32 mouse cellular contexts compared by ENCODE assay signal in the genomic region with DNA sequence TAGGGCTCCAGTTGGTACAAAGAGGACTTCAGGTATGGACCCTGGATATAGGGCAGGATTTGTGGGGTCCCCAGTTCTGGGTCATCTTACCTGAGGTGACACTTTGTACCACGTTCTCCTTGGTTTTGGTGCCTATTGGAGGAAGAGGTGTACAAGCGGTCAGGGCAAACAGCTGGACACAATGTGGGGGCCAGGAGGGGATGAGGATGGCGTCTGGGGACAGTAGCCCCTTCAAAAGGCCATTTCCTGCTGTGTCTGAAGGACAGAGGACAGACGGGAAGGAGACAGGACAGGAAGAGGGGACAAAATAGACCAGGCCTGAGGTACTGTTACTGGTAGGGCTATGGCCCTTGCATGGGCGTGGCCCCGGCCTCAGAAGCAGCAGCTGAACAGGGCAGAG. TPM values are rescaled to one million over a fixed set of nuclear protein-coding genes. Genes with fewer than 3 reads are reported as not detected.
A peak's percentile ranks its signal among the peaks of the same experiment; 100 is the strongest.
DNase-seq lines count a peak whose midpoint lies in the region; ATAC-seq and TF ChIP-seq lines count a peak whose summit lies in the region.
"Had no signal": no experiment of that assay in that cellular context is flagged by ENCODE, and none has a peak within 500 bp of the region (broad histone marks: within the 10 kb centered on the region; RNA-seq: fewer than 3 reads in every experiment).

No protein-coding gene starts in this region.

- no peak for ATAC-seq in kidney, embryonic 14.5 days (ENCODE audit: low FRiP score, low TSS enrichment)
- no peak for ATAC-seq in hindbrain, embryonic 11.5 days (ENCODE audit: low FRiP score)
- no peak for ATAC-seq in hindbrain, embryonic 15.5 days (ENCODE audit: low FRiP score, low read depth)
- no peak for ATAC-seq in neural tube, embryonic 15.5 days (ENCODE audit: low FRiP score)
- ATAC-seq in forebrain, postnatal 0 days: no peak

- WGBS in kidney, adult 2 months: 93% methylated on average over 6 of the region's 6 CpGs
- 84% methylated on average over 6 of the region's 6 CpGs for WGBS in kidney, embryonic 14.5 days
- 79% methylated on average over 6 of the region's 6 CpGs for WGBS in hindbrain, embryonic 11.5 days
- 86% methylated on average over 6 of the region's 6 CpGs for WGBS in hindbrain, embryonic 15.5 days
- 88% methylated on average over 6 of the region's 6 CpGs for WGBS in neural tube, embryonic 15.5 days
- 86% methylated on average over 6 of the region's 6 CpGs for WGBS in forebrain, postnatal 0 days
- WGBS in forebrain, embryonic 10.5 days: 76% methylated on average over 6 of the region's 6 CpGs

- no peak for DNase-seq in kidney, adult 2 months
- no peak for DNase-seq in hindbrain, embryonic 11.5 days (ENCODE audit: low spot score)
- no peak for DNase-seq in forebrain, postnatal 0 days
- no peak for DNase-seq in forebrain, embryonic 10.5 days (ENCODE audit: extremely low spot score, low spot score)
- DNase-seq: adrenal gland, postnatal 14 days; cerebellum, adult 9-10 months; heart, postnatal 14 days; kidney, adult 11 months; layer of hippocampus, adult 9-11 months; liver; lung, postnatal 36 days; midbrain, embryonic 14.5 days; right cerebral cortex, adult 18-20 months; thymus, adult 18-20 months; thymus, postnatal 36 days had no signal

- H3K4me3 ChIP-seq in kidney, adult 2 months (ENCODE audit: insufficient read depth, low read depth, low read length): 0 out of 2 replicates have a peak overlapping the region, but pooled peaks have one; percentile 30
- no peak overlapping the region for H3K4me3 ChIP-seq in kidney, embryonic 14.5 days (ENCODE audit: low read length)
- peak overlapping the region; percentile 1; the same call in 1 of the 2 replicates for H3K4me3 ChIP-seq in hindbrain, embryonic 11.5 days (ENCODE audit: low read depth, low read length)
- H3K4me3 ChIP-seq in hindbrain, embryonic 15.5 days: peak overlapping the region; percentile 1; the same call in 1 of the 2 replicates
- no peak overlapping the region; the same call in 1 of the 2 replicates for H3K4me3 ChIP-seq in neural tube, embryonic 15.5 days (replicated peaks)
- no peak overlapping the region for H3K4me3 ChIP-seq in forebrain, postnatal 0 days (ENCODE audit: low read depth, low read length)
- no peak overlapping the region for H3K4me3 ChIP-seq in forebrain, embryonic 10.5 days
- H3K4me3 ChIP-seq: heart, embryonic 13.5 days; limb, embryonic 10.5 days; liver, embryonic 15.5 days; lung, embryonic 15.5 days; megakaryocyte, embryonic 14.5 days had no signal

- no peak overlapping the region for H3K9ac ChIP-seq in kidney, embryonic 14.5 days (ENCODE audit: low read depth, low read length)
- no peak overlapping the region for H3K9ac ChIP-seq in hindbrain, embryonic 11.5 days (ENCODE audit: low read depth, low read length)
- H3K9ac ChIP-seq in hindbrain, embryonic 15.5 days: no peak overlapping the region
- H3K9ac ChIP-seq in neural tube, embryonic 15.5 days (replicated peaks): no peak overlapping the region
- no peak overlapping the region for H3K9ac ChIP-seq in forebrain, postnatal 0 days
- H3K9ac ChIP-seq: heart, embryonic 13.5 days; liver, embryonic 15.5 days; lung, embryonic 15.5 days had no signal

- H3K27me3 ChIP-seq in kidney, adult 2 months (replicated peaks; ENCODE audit: control insufficient read depth, insufficient read depth, low read length): no peaks in the 10 kb centered on the region
- H3K27me3 ChIP-seq in kidney, embryonic 14.5 days (ENCODE audit: control insufficient read depth, insufficient read depth, low read length): no peaks in the 10 kb centered on the region
- H3K27me3 ChIP-seq in hindbrain, embryonic 11.5 days (ENCODE audit: control insufficient read depth, insufficient read depth, low read length): no peaks in the 10 kb centered on the region
- H3K27me3 ChIP-seq in hindbrain, embryonic 15.5 days: no peaks in the 10 kb centered on the region
- H3K27me3 ChIP-seq in neural tube, embryonic 15.5 days (replicated peaks): no peaks in the 10 kb centered on the region
- H3K27me3 ChIP-seq in forebrain, postnatal 0 days (ENCODE audit: insufficient read depth, low read length): no peaks in the 10 kb centered on the region
- no peaks in the 10 kb centered on the region for H3K27me3 ChIP-seq in forebrain, embryonic 10.5 days (ENCODE audit: poor library complexity, severe bottlenecking)
- H3K27me3 ChIP-seq: heart, embryonic 13.5 days; liver, embryonic 15.5 days; lung, embryonic 15.5 days had no signal

- H3K4me1 ChIP-seq in kidney, adult 2 months (ENCODE audit: control insufficient read depth, insufficient read depth, low read length): no peaks in the 10 kb centered on the region
- peaks cover 13% of the 10 kb centered on the region for H3K4me1 ChIP-seq in kidney, embryonic 14.5 days (ENCODE audit: control insufficient read depth, insufficient read depth, low read length)
- 0 out of 2 replicates have a peak, but pooled peaks cover 3% of the 10 kb centered on the region for H3K4me1 ChIP-seq in hindbrain, embryonic 11.5 days (replicated peaks; ENCODE audit: control insufficient read depth, insufficient read depth, low read length)
- H3K4me1 ChIP-seq in hindbrain, embryonic 15.5 days (replicated peaks): peaks cover 15% of the 10 kb centered on the region
- peaks cover 16% of the 10 kb centered on the region for H3K4me1 ChIP-seq in neural tube, embryonic 15.5 days
- H3K4me1 ChIP-seq in forebrain, postnatal 0 days (ENCODE audit: insufficient read depth): no peaks in the 10 kb centered on the region
- peaks cover 16% of the 10 kb centered on the region for H3K4me1 ChIP-seq in forebrain, embryonic 10.5 days
- H3K4me1 ChIP-seq: liver, embryonic 15.5 days; megakaryocyte, embryonic 14.5 days had no signal

- H3K4me2 ChIP-seq in kidney, embryonic 14.5 days (replicated peaks; ENCODE audit: low read depth, low read length): no peak overlapping the region
- H3K4me2 ChIP-seq in hindbrain, embryonic 11.5 days (replicated peaks; ENCODE audit: low read depth, low read length): peak overlapping the region; percentile 21; the same call in 1 of the 2 replicates
- peak overlapping the region; percentile 33 for H3K4me2 ChIP-seq in hindbrain, embryonic 15.5 days
- peak overlapping the region; percentile 25 for H3K4me2 ChIP-seq in neural tube, embryonic 15.5 days
- no peak overlapping the region for H3K4me2 ChIP-seq in forebrain, postnatal 0 days (ENCODE audit: low read depth)
- H3K4me2 ChIP-seq: heart, embryonic 13.5 days; liver, embryonic 15.5 days had no signal

- H3K36me3 ChIP-seq in kidney, adult 2 months (ENCODE audit: control insufficient read depth, insufficient read depth, low read length): no peaks in the 10 kb centered on the region
- H3K36me3 ChIP-seq in kidney, embryonic 14.5 days (ENCODE audit: control insufficient read depth, insufficient read depth, low read length): no peaks in the 10 kb centered on the region
- H3K36me3 ChIP-seq in hindbrain, embryonic 11.5 days (ENCODE audit: control insufficient read depth, insufficient read depth, low read length): no peaks in the 10 kb centered on the region
- H3K36me3 ChIP-seq in hindbrain, embryonic 15.5 days: no peaks in the 10 kb centered on the region
- no peaks in the 10 kb centered on the region for H3K36me3 ChIP-seq in neural tube, embryonic 15.5 days
- H3K36me3 ChIP-seq in forebrain, postnatal 0 days (ENCODE audit: insufficient read depth): no peaks in the 10 kb centered on the region
- no peaks in the 10 kb centered on the region for H3K36me3 ChIP-seq in forebrain, embryonic 10.5 days (replicated peaks)
- H3K36me3 ChIP-seq: heart, embryonic 13.5 days; limb, embryonic 10.5 days; liver, embryonic 15.5 days; lung, embryonic 15.5 days had no signal

- no peak for TF ChIP-seq POLR2A in kidney, adult 2 months (IDR thresholded peaks at IDR 0.05; ENCODE audit: low read depth, low read length)

- TF ChIP-seq CTCF in kidney, adult 2 months (conservative IDR thresholded peaks at IDR 0.05; ENCODE audit: insufficient read depth, insufficient read length, low read depth, low read length): no peak
- no peak for TF ChIP-seq CTCF in forebrain, postnatal 0 days (IDR thresholded peaks at IDR 0.05; ENCODE audit: low read depth)

- H3K9me3 ChIP-seq in kidney, embryonic 14.5 days (ENCODE audit: control insufficient read depth, low read length): no peaks in the 10 kb centered on the region
- H3K9me3 ChIP-seq in hindbrain, embryonic 11.5 days (ENCODE audit: control insufficient read depth, low read length): no peaks in the 10 kb centered on the region
- H3K9me3 ChIP-seq in hindbrain, embryonic 15.5 days: no peaks in the 10 kb centered on the region
- H3K9me3 ChIP-seq in neural tube, embryonic 15.5 days (replicated peaks): no peaks in the 10 kb centered on the region
- no peaks in the 10 kb centered on the region for H3K9me3 ChIP-seq in forebrain, postnatal 0 days (ENCODE audit: low read length)
- no peaks in the 10 kb centered on the region for H3K9me3 ChIP-seq in forebrain, embryonic 10.5 days
- H3K9me3 ChIP-seq: heart, embryonic 13.5 days; limb, embryonic 10.5 days; liver, embryonic 15.5 days; lung, embryonic 15.5 days; megakaryocyte, embryonic 14.5 days had no signal

- H3K27ac ChIP-seq in kidney, adult 2 months (ENCODE audit: insufficient read depth, low read depth, low read length): no peak overlapping the region
- no peak overlapping the region for H3K27ac ChIP-seq in kidney, embryonic 14.5 days (ENCODE audit: low read depth, low read length)
- no peak overlapping the region for H3K27ac ChIP-seq in hindbrain, embryonic 11.5 days (ENCODE audit: low read depth, low read length)
- H3K27ac ChIP-seq in hindbrain, embryonic 15.5 days (replicated peaks): no peak overlapping the region
- no peak overlapping the region for H3K27ac ChIP-seq in neural tube, embryonic 15.5 days (replicated peaks)
- no peak overlapping the region for H3K27ac ChIP-seq in forebrain, postnatal 0 days (ENCODE audit: low read depth, low read length)
- H3K27ac ChIP-seq in forebrain, embryonic 10.5 days: no peak overlapping the region
- H3K27ac ChIP-seq: heart, embryonic 13.5 days; kidney, postnatal 0 days; liver, embryonic 15.5 days; lung, embryonic 15.5 days had no signal

RNA-seq across cellular contexts. Expression of gene Sncg, which starts 1.0 kb away (rescaled TPM):
- 17.6 and 19.1 TPM in 2 replicates for polyA plus RNA-seq in kidney, adult 2 months (2012; rRNA removed)
- polyA plus RNA-seq in kidney, embryonic 14.5 days (2014; fragmentation: Nextera tagmentation; extraction: Ambion mirVana): 7.5 and 10.0 TPM in 2 replicates
- polyA plus RNA-seq in hindbrain, embryonic 11.5 days (2014; fragmentation: Nextera tagmentation; extraction: Ambion mirVana): 123 and 152 TPM in 2 replicates
- polyA plus RNA-seq in hindbrain, embryonic 15.5 days (2015; fragmentation: Nextera tagmentation; extraction: Ambion mirVana): 170 and 223 TPM in 2 replicates
- 354 and 420 TPM in 2 replicates for polyA plus RNA-seq in neural tube, embryonic 15.5 days (2015; fragmentation: Nextera tagmentation; extraction: Ambion mirVana)
- 1.0 and 2.1 TPM in 2 replicates for total RNA-seq in forebrain, postnatal 0 days (2014; rRNA removed)
- 2.5 and 3.9 TPM in 2 replicates for polyA plus RNA-seq in forebrain, postnatal 0 days (2015; fragmentation: Nextera tagmentation; extraction: Ambion mirVana)
- polyA plus RNA-seq in forebrain, embryonic 10.5 days (2016; fragmentation: Nextera tagmentation; extraction: Ambion mirVana): 1.3 and 2.2 TPM in 2 replicates
- total RNA-seq: common myeloid progenitor, adult 5-6 weeks had no signal

RNA-seq across cellular contexts. Expression of gene Mmrn2, which starts 1.7 kb away (rescaled TPM):
- 16.2 and 19.4 TPM in 2 replicates for polyA plus RNA-seq in kidney, adult 2 months (2012; rRNA removed)
- 7.9 and 12.1 TPM in 2 replicates for polyA plus RNA-seq in kidney, embryonic 14.5 days (2014; fragmentation: Nextera tagmentation; extraction: Ambion mirVana)
- polyA plus RNA-seq in hindbrain, embryonic 11.5 days (2014; fragmentation: Nextera tagmentation; extraction: Ambion mirVana): 4.4 and 4.7 TPM in 2 replicates
- polyA plus RNA-seq in hindbrain, embryonic 15.5 days (2015; fragmentation: Nextera tagmentation; extraction: Ambion mirVana): 4.1 and 5.3 TPM in 2 replicates
- 3.3 and 4.6 TPM in 2 replicates for polyA plus RNA-seq in neural tube, embryonic 15.5 days (2015; fragmentation: Nextera tagmentation; extraction: Ambion mirVana)
- total RNA-seq in forebrain, postnatal 0 days (2014; rRNA removed): 3.8 and 4.7 TPM in 2 replicates
- 2.4 and 2.7 TPM in 2 replicates for polyA plus RNA-seq in forebrain, postnatal 0 days (2015; fragmentation: Nextera tagmentation; extraction: Ambion mirVana)
- 6.2 and 6.7 TPM in 2 replicates for polyA plus RNA-seq in forebrain, embryonic 10.5 days (2016; fragmentation: Nextera tagmentation; extraction: Ambion mirVana)
- total RNA-seq: common myeloid progenitor, adult 5-6 weeks had no signal

RNA-seq across cellular contexts. Expression of gene Fam25c, which starts 18.3 kb away (rescaled TPM):
- 16.3 and 28.4 TPM in 2 replicates for polyA plus RNA-seq in kidney, adult 2 months (2012; rRNA removed)
- polyA plus RNA-seq in kidney, embryonic 14.5 days (2014; fragmentation: Nextera tagmentation; extraction: Ambion mirVana): not detected in 2 replicates
- polyA plus RNA-seq in hindbrain, embryonic 11.5 days (2014; fragmentation: Nextera tagmentation; extraction: Ambion mirVana): not detected in 2 replicates
- polyA plus RNA-seq in hindbrain, embryonic 15.5 days (2015; fragmentation: Nextera tagmentation; extraction: Ambion mirVana): not detected in 2 replicates
- polyA plus RNA-seq in neural tube, embryonic 15.5 days (2015; fragmentation: Nextera tagmentation; extraction: Ambion mirVana): 0.72 TPM in 1 of 2 replicates, not detected in the other
- not detected in 2 replicates for total RNA-seq in forebrain, postnatal 0 days (2014; rRNA removed)
- polyA plus RNA-seq in forebrain, postnatal 0 days (2015; fragmentation: Nextera tagmentation; extraction: Ambion mirVana): not detected in 2 replicates
- not detected in 2 replicates for polyA plus RNA-seq in forebrain, embryonic 10.5 days (2016; fragmentation: Nextera tagmentation; extraction: Ambion mirVana)
- total RNA-seq: common myeloid progenitor, adult 5-6 weeks; gastrocnemius, adult 18-20 months; heart, postnatal 14 days; left cerebral cortex, adult 18-20 months had no signal
- polyA plus RNA-seq: C2C12; forebrain, embryonic 11.5 days; gonadal fat pad, adult 2 months; heart, embryonic 13.5 days; large intestine, adult 2 months; limb, embryonic 10.5 days; lung, embryonic 15.5 days; midbrain, embryonic 14.5 days; small intestine, adult 2 months had no signal

Comparison
In these comparisons a context has a peak if more than half of its experiments do, and no peak if none do; other contexts are left out.
1. H3K4me3 ChIP-seq: peak in kidney, adult 2 months (single experiment), hindbrain, embryonic 11.5 days (single experiment) and hindbrain, embryonic 15.5 days (single experiment); none in kidney, embryonic 14.5 days (single experiment), neural tube, embryonic 15.5 days (single experiment), forebrain, postnatal 0 days (single experiment) and forebrain, embryonic 10.5 days (single experiment).
2. RNA of gene Fam25c, which starts 18.3 kb away (polyA plus RNA-seq): 16.3 to 28.4 TPM in kidney, adult 2 months; not detected in hindbrain, embryonic 11.5 days, 0.72 TPM in neural tube, embryonic 15.5 days, not detected in forebrain, embryonic 10.5 days, not detected in kidney, embryonic 14.5 days, not detected in hindbrain, embryonic 15.5 days and not detected in forebrain, postnatal 0 days; every median in the first group is over 10 times any median in the second.
3. H3K4me2 ChIP-seq: peak in hindbrain, embryonic 11.5 days (single experiment), hindbrain, embryonic 15.5 days (single experiment) and neural tube, embryonic 15.5 days (single experiment); none in kidney, embryonic 14.5 days (single experiment) and forebrain, postnatal 0 days (single experiment).